Mouse (Mus musculus): Measurements from ENCODE around the gene Cdhr4. TPM values are rescaled to one million over a fixed set of nuclear protein-coding genes. Genes with fewer than 3 reads are reported as not detected.

Gene Cdhr4
- polyA plus RNA-seq (2021; fragmentation: Nextera tagmentation) = 4.6 and 7.8 TPM in 2 replicates
- long read RNA-seq, experiment 1, partial matches to known transcripts = 1 of 4 reads
- long read RNA-seq, experiment 1, other reads (novel, unspliced or antisense) = 2 of 4 reads
- long read RNA-seq, experiment 2, partial matches to known transcripts = 1 of 9 reads
- long read RNA-seq, experiment 2, other reads (novel, unspliced or antisense) = 8 of 9 reads

GRCm38 (mm10) chr9:107992197-107992596, at the start of gene Cdhr4:
Gene Cdhr4, plus strand, starts transcription at chr9:107992497.

GRCm38 (mm10) chr9:107949922-107950235, 42.4 kb upstream of the Cdhr4 start, which contains the start of gene Traip:
Gene Traip, plus strand, starts transcription at chr9:107950136.

GRCm38 (mm10) chr9:107975399-107976386, 16.6 kb upstream of the Cdhr4 start, which contains the start of gene Uba7:
Gene Uba7, plus strand, starts transcription at chr9:107975505.

GRCm38 (mm10) chr9:107982681-107983346, 9.5 kb upstream of the Cdhr4 start, which contains the start of gene Gm20661:
Gene Gm20661, plus strand, starts transcription at chr9:107983058.

GRCm38 (mm10) chr9:107985131-107986119, 6.9 kb upstream of the Cdhr4 start, which contains the start of gene Inka1:
Gene Inka1, minus strand, starts transcription at chr9:107985879.

GRCm38 (mm10) chr9:107996049-107996448, 3.8 kb downstream of the Cdhr4 start, which contains the start of gene Gm20662:
Gene Gm20662, plus strand, starts transcription at chr9:107996349.

GRCm38 (mm10) chr9:108001922-108002770, 9.8 kb downstream of the Cdhr4 start, which contains the start of gene Ip6k1:
Gene Ip6k1, plus strand, starts transcription at chr9:108002501.

GRCm38 (mm10) chr9:108049016-108049455, 56.7 kb downstream of the Cdhr4 start, which contains the start of gene Gmppb:
Gene Gmppb, plus strand, starts transcription at chr9:108049242.

Other genes starting within 250 kb of the Cdhr4 start
- gene Rbm5, start 221.5 kb upstream of the Cdhr4 start, polyA plus RNA-seq (2021; fragmentation: Nextera tagmentation) = 31.9 and 37.2 TPM in 2 replicates
- gene Rbm6, start 119.3 kb upstream of the Cdhr4 start, polyA plus RNA-seq (2021; fragmentation: Nextera tagmentation) = 20.0 and 20.5 TPM in 2 replicates
- 22.7 and 22.9 TPM in 2 replicates for gene Mon1a, start 104.3 kb upstream of the Cdhr4 start, polyA plus RNA-seq (2021; fragmentation: Nextera tagmentation)
- 0.25 and 0.41 TPM in 2 replicates for gene Mst1r, start 85.6 kb upstream of the Cdhr4 start, polyA plus RNA-seq (2021; fragmentation: Nextera tagmentation)
- gene Actl11, start 64.0 kb upstream of the Cdhr4 start, polyA plus RNA-seq (2021; fragmentation: Nextera tagmentation) = not detected in 2 replicates
- 314 and 331 TPM in 2 replicates for gene Camkv, start 56.8 kb upstream of the Cdhr4 start, polyA plus RNA-seq (2021; fragmentation: Nextera tagmentation)
- gene Traip, start 42.4 kb upstream of the Cdhr4 start, polyA plus RNA-seq (2021; fragmentation: Nextera tagmentation) = 2.6 and 3.4 TPM in 2 replicates
- gene Uba7, start 17.0 kb upstream of the Cdhr4 start, polyA plus RNA-seq (2021; fragmentation: Nextera tagmentation) = 3.0 TPM in 2 replicates
- gene Gm20661, start 9.4 kb upstream of the Cdhr4 start, polyA plus RNA-seq (2021; fragmentation: Nextera tagmentation) = 0.18 and 0.20 TPM in 2 replicates
- gene Inka1, start 6.6 kb upstream of the Cdhr4 start, polyA plus RNA-seq (2021; fragmentation: Nextera tagmentation) = 6.1 and 7.3 TPM in 2 replicates
- gene Gm20662, start 3.9 kb downstream of the Cdhr4 start, polyA plus RNA-seq (2021; fragmentation: Nextera tagmentation) = not detected in 2 replicates
- gene Ip6k1, start 10.0 kb downstream of the Cdhr4 start, polyA plus RNA-seq (2021; fragmentation: Nextera tagmentation) = 22.1 and 23.0 TPM in 2 replicates
- gene Gmppb, start 56.7 kb downstream of the Cdhr4 start, polyA plus RNA-seq (2021; fragmentation: Nextera tagmentation) = 20.7 and 34.1 TPM in 2 replicates
- 0.51 and 0.60 TPM in 2 replicates for gene Amigo3, start 60.7 kb downstream of the Cdhr4 start, polyA plus RNA-seq (2021; fragmentation: Nextera tagmentation)
- not detected in 2 replicates for gene Mst1, start 87.9 kb downstream of the Cdhr4 start, polyA plus RNA-seq (2021; fragmentation: Nextera tagmentation)
- 29.2 TPM in 2 replicates for gene Rnf123, start 90.8 kb downstream of the Cdhr4 start, polyA plus RNA-seq (2021; fragmentation: Nextera tagmentation)
- 14.8 and 15.5 TPM in 2 replicates for gene Apeh, start 102.1 kb downstream of the Cdhr4 start, polyA plus RNA-seq (2021; fragmentation: Nextera tagmentation)
- gene Bsn, start 197.9 kb downstream of the Cdhr4 start, polyA plus RNA-seq (2021; fragmentation: Nextera tagmentation) = 21.9 and 23.1 TPM in 2 replicates

Data from layer of hippocampus, adult 6 months (tissue).